Mouse (Mus musculus): ENCODE measurements at regions not wholly inside any gene's neighbourhood (a gene's known extent, or its start where the extent isn't known, plus 50 kb on each side); places are given as distances from the start of the nearest gene placed in this dataset.

DNA sequence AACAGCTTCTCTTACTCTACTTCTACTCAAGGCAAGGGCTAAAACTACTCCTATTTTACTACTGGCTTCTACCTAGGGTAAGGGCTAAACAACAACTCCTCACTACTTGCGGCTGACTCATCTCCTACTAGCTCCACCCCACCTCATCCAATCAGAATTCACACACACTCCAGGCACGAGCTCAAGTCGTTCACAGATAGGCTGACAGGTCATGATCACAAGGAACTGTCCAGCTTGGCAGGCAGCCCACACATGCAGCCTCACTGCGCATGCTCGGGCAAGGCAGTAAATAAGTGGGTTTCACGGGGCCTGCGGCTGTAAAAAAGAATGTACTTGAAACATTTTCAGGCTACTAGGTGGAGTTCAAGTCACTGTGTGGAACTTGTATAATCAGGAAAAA is 197.6 kb downstream of the Ccdc50 start:
- intact Hi-C loops (cut with DNase I) = no loop called here

DNA sequence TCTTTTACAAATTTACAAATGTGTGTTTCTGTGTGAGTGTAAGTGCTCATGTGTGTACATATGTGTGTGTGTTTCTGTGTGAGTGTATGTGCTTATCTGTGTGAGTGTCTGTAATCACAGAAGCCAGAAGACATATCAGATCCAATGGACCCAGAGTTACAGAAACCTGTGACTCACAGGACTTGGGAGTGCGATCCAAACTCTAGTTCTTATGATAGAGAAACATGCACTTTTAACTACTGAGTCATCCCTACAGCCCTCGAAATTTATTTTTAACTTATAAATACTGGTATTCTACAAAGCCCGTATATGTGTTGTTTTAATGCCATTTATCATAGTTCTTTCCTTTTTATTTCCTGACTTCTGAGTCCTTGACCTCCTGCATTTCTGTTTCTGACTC is 220.7 kb downstream of the Ccdc50 start:
- DNase-seq (ENCODE audit: low spot score in 2 of 2) = no peak
- intact Hi-C loops (cut with DNase I) = no loop called here

More for the DNA sequence above, 197.6 kb downstream of the Ccdc50 start:
- DNase-seq (ENCODE audit: low spot score in 2 of 2) = no peak

DNA sequence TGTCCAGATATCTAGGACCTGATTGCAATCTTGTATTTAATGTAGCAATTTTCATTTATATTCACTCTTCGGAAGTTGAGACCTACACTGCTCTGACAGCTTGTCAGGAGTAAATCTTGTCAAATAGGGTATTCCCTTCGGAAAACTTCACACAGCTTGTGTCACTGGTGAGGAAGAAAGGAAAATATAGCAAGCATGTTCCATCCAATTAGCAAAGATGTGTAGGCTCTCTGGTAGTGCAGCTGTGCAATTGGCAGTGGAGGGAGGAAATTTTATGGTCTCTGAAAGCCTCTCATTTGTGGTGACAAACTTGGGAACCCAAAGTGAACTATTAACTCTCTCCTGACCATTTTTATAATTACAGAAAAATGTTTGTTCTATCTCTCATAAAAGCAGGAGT is 252.6 kb downstream of the Ccdc50 start:
- intact Hi-C loops (cut with DNase I) = no loop called here
- no peak for DNase-seq (ENCODE audit: low spot score in 2 of 2)

DNA sequence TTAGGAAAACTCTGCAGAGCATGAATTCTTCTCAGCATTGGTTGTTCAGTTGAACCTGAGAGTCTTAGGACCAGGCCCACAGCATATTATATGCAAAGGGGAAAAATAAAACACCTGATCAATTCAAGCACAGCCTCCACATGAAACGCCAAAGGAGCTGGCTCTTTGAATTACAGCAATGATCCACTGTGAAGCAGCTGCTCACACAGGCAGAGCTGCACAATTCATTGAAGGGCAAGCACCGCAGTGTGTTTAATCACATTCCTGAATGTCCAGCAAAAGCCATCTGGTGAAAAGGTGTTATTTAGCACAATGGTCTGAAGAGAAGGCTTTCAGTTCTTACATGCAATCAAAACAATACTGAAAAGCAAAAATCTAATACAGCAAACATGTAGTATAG is 289.6 kb downstream of the Ccdc50 start:
- intact Hi-C loops (cut with DNase I) = no loop called here
- DNase-seq (ENCODE audit: low spot score in 2 of 2) = no peak

DNA sequence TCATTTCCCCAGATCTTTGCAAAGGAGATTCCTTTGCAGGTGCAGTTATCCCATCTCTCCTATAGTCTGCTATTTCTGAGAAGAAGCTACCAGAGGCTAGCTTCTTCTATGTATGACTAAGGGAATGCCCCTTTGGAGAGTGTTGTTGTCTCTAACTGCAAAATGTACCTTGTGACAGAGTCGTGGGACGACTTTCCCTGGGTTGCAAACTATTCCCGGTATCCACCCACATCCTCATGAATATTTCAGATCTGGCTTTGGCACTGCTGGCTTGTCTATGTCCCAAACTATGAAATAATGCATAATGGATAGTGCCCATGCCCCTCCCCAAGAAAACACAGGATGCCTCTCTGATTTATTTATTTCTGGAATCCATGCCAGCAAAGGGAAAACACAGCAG is 294.3 kb downstream of the Ccdc50 start:
- intact Hi-C loops (cut with DNase I) = no loop called here
- DNase-seq (ENCODE audit: low spot score in 2 of 2) = peak; percentile 37 to 66

DNA sequence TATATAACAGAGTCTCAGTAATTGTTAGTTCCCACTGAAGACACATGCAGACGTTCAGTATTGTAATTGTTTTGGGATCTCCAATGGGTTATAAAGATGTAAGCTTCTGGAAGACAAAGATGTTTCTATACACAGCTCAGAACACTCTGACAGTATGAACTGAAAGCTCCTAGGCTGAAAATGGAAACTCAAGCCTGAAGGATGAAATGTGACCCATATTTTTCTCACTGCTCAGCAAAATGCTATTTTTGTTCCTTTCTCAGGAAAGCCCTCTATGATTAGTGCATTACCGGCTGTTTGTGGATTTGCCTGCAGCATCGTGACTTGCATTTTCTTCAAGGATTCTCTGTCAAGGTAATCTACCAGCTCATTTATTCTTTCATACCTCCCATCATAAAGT is 295.2 kb downstream of the Ccdc50 start:
- peak; percentile 3 to 6 for DNase-seq (ENCODE audit: low spot score in 2 of 2)
- intact Hi-C loops (cut with DNase I) = no loop called here

DNA sequence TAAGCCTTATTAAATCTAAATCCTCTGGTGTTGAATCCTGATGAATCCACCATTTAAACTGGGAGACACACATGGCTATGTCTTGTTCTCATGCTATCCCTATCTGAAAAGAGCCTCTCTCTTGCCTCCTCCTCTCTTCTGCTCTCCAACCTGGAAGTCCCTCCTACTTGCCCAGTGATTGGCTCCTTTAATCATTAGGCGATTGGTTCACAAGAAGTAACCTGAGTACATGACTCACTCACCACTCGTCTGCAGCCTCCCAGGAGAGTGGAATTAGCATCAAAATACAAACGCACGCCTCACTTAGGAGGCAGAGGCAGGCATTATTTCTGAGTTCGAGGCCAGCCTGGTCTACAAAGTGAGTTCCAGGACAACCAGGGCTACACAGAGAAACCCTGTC is 321.3 kb downstream of the Ccdc50 start:
- no peak for DNase-seq (ENCODE audit: low spot score in 2 of 2)
- intact Hi-C loops (cut with DNase I) = no loop called here

DNA sequence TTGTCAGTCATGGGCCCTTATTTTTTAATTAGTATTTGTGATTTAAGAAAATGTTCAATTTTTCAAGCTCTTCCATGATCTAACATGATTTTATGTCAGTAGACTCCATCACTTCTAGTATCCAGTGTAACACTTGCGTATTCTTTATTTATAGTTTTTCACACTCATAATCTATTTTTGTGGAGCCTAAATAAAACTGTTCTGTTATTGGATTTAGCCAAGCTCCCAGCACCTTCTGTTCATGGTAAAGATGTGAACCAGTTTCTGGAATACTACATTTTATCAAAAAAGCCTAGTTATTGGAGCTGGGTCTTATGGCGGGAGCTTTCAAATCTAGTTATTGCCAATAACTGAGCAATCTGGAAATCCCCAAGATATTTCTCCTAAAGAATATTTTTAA is 334.8 kb downstream of the Ccdc50 start:
- no peak for DNase-seq (ENCODE audit: low spot score in 2 of 2)

More for the DNA sequence above, 334.8 kb downstream of the Ccdc50 start:
- intact Hi-C loops (cut with DNase I) = no loop called here
